Mouse (Mus musculus) heart, embryonic 13.5 days (tissue): ENCODE results near the gene Oat. TPM values are rescaled to one million over a fixed set of nuclear protein-coding genes. Genes with fewer than 3 reads are reported as not detected.

Experiments
- ATAC-seq: fragments of 200-750 bp; cut with Nextera tagmentation; 2 replicates; pipeline ENCODE4 v1.8.0; 2017; ENCODE audit warnings: moderate TSS enrichment; ENCODE audit not compliant: insufficient number of reproducible peaks, low FRiP score, low TSS enrichment; ENCODE audit errors: extremely low read depth
- H3K27ac ChIP-seq: fragments of 300-500 bp; sonication (generic); replicated peaks from 2 replicates; pipeline ENCODE4 v1.5.1; 2015; ENCODE audit warnings: moderate library complexity, mild to moderate bottlenecking, inconsistent platforms
- H3K27me3 ChIP-seq: fragments of 300-500 bp; sonication (generic); replicated peaks from 2 replicates; pipeline ENCODE4 v1.6.1; 2015; ENCODE audit warnings: mild to moderate bottlenecking, inconsistent platforms
- H3K36me3 ChIP-seq: fragments of 300-500 bp; sonication (generic); 2 replicates; pipeline ENCODE4 v1.6.1; 2015; ENCODE audit warnings: mild to moderate bottlenecking, inconsistent platforms
- H3K4me1 ChIP-seq: fragments of 300-500 bp; sonication (generic); 2 replicates; pipeline ENCODE4 v1.6.1; 2015; ENCODE audit warnings: inconsistent platforms
- H3K4me2 ChIP-seq: fragments of 300-500 bp; sonication (generic); 2 replicates; pipeline ENCODE4 v1.6.1; 2015; ENCODE audit warnings: inconsistent platforms, mild to moderate bottlenecking, moderate library complexity
- H3K4me3 ChIP-seq: fragments of 300-500 bp; sonication (generic); 2 replicates; pipeline ENCODE4 v1.5.1; 2015; ENCODE audit warnings: moderate library complexity, mild to moderate bottlenecking, inconsistent platforms
- H3K9ac ChIP-seq: fragments of 300-500 bp; sonication (generic); 2 replicates; pipeline ENCODE4 v1.6.1; 2015; ENCODE audit warnings: inconsistent platforms, mild to moderate bottlenecking, moderate library complexity
- H3K9me3 ChIP-seq: fragments of 300-500 bp; sonication (generic); 2 replicates; pipeline ENCODE4 v1.6.1; 2016; ENCODE audit warnings: inconsistent platforms
- WGBS: fragments of 180-500 bp; shearing (Covaris S2); methylation state at CpG from one replicate; pipeline ENCODE4 v1.1.7; 2015; ENCODE audit warnings: mixed read lengths; 5-methylcytosine and 5-hydroxymethylcytosine counted together
- polyA plus RNA-seq: library from polyadenylated mRNA; unstranded; fragments of >200 nt; fragmentation: Nextera tagmentation; extraction: Ambion mirVana; gene quantifications from 2 replicates; pipeline ENCODE4 v1.2.1, GENCODE M21; 2015

Gene Oat
- polyA plus RNA-seq, 1 experiment from 2014 or later = 169 TPM

GRCm38 (mm10) chr7:132568817-132569216 lies 7.4 kb downstream of the Oat start:
- Histone ChIP-seq H3K9ac (no peak overlapping the region), H3K36me3 (peaks cover 54% of the 10 kb centered on the region), H3K27me3 (no peaks in the 10 kb centered on the region), H3K4me2 (no peak overlapping the region), H3K27ac (no peak overlapping the region), H3K9me3 (no peaks in the 10 kb centered on the region), H3K4me1 (peaks cover 46% of the 10 kb centered on the region), H3K4me3 (no peak overlapping the region)
- ATAC-seq = no peak
- WGBS = 93% methylated on average over 6 of the region's 6 CpGs

GRCm38 (mm10) chr7:132565831-132566230 lies 10.4 kb downstream of the Oat start:
- no peaks in the 10 kb centered on the region for H3K9me3 ChIP-seq

DNA sequence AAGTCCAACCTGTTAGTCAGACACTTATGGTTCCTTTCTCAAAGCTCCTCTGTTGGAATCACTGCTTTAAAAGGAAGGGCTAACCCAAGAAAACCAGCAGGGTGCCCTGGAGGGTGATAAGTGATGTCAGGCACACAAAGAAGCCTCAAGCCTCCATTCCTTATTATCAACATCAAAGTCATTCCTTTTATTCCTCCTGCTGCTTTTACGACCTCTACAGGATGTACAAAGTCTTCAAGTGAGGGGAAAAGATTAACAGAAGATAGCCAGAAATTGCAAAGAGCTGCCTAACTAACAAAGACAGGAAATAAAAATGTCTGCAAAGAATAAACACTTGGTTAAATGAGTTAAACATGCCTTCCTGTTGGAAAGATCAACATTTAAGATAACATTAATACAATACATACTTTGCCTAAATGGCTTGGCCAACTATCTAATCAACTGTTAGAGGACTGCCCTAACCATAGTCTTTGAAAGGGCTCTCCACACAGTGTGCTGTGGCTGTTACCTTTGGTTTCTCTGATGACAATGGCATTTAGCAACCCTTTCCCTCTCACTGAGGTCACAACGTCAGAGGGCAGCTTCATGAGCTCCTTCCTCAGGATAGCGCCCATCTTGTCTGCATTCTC lies 16.9 kb downstream of the Oat start:
- no peak overlapping the region for H3K9ac ChIP-seq
- H3K27ac ChIP-seq = no peak overlapping the region
- no peaks in the 10 kb centered on the region for H3K9me3 ChIP-seq
- no peak overlapping the region for H3K4me3 ChIP-seq
- no peak overlapping the region for H3K4me2 ChIP-seq
- no peaks in the 10 kb centered on the region for H3K27me3 ChIP-seq
- H3K36me3 ChIP-seq = peaks cover 81% of the 10 kb centered on the region
- 40% methylated on average over 3 of the region's 3 CpGs for WGBS
- H3K4me1 ChIP-seq = 0 out of 2 replicates have a peak, but pooled peaks cover 2% of the 10 kb centered on the region
- no peak for ATAC-seq

More at GRCm38 (mm10) chr7:132565831-132566230, 10.4 kb downstream of the Oat start:
- Histone ChIP-seq H3K36me3 (peaks cover 84% of the 10 kb centered on the region), H3K4me2 (no peak overlapping the region), H3K27me3 (no peaks in the 10 kb centered on the region), H3K4me3 (no peak overlapping the region), H3K9ac (no peak overlapping the region), H3K27ac (no peak overlapping the region), H3K4me1 (peaks cover 19% of the 10 kb centered on the region)
- WGBS = 20% methylated on average over 1 of the region's 1 CpGs
- no peak for ATAC-seq

- H3K4me2 ChIP-seq = no peak overlapping the region
- no peak overlapping the region for H3K9ac ChIP-seq
- H3K27ac ChIP-seq = no peak overlapping the region
- ATAC-seq = no peak
- H3K36me3 ChIP-seq = peaks cover 70% of the 10 kb centered on the region
- 0 out of 2 replicates have a peak, but pooled peaks cover 3% of the 10 kb centered on the region for H3K27me3 ChIP-seq
- 0 out of 2 replicates have a peak, but pooled peaks cover 2% of the 10 kb centered on the region for H3K4me1 ChIP-seq
- WGBS = 72% methylated on average over 7 of the region's 7 CpGs
- no peak overlapping the region for H3K4me3 ChIP-seq
- H3K9me3 ChIP-seq = no peaks in the 10 kb centered on the region
Measured at GRCm38 (mm10) chr7:132558141-132558736, 18.0 kb downstream of the Oat start.

DNA sequence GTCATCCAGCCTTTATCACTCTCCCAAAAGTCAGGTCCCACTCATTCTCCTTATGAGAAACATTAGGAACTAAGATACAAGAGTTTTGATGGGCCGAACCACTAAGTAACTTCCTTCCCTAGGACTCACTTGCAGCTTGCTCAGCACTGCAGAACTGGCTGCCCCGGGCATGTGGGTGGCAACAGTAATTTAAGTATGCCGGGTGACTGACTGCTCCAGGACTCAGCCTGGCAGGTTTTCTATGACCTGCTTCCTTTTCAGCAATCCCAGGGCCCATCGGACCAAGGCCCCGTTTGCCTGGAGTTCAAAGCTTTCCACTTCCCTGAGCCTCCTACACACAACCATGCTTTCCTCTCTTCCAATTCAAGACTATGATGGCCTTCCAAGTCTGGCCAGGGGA lies 19.6 kb downstream of the Oat start:
- no peak overlapping the region for H3K4me3 ChIP-seq
- no peak for ATAC-seq
- no peak overlapping the region for H3K4me2 ChIP-seq
- H3K4me1 ChIP-seq = 0 out of 2 replicates have a peak, but pooled peaks cover 2% of the 10 kb centered on the region
- H3K36me3 ChIP-seq = peaks cover 54% of the 10 kb centered on the region
- 0 out of 2 replicates have a peak, but pooled peaks cover 3% of the 10 kb centered on the region for H3K27me3 ChIP-seq
- H3K9me3 ChIP-seq = no peaks in the 10 kb centered on the region
- WGBS = 79% methylated on average over 5 of the region's 5 CpGs
- no peak overlapping the region for H3K27ac ChIP-seq
- H3K9ac ChIP-seq = no peak overlapping the region

- no peak overlapping the region for H3K4me2 ChIP-seq
- no peaks in the 10 kb centered on the region for H3K9me3 ChIP-seq
- no peak overlapping the region for H3K9ac ChIP-seq
- no peak for ATAC-seq
- 0 out of 2 replicates have a peak, but pooled peaks cover 3% of the 10 kb centered on the region for H3K27me3 ChIP-seq
- H3K27ac ChIP-seq = no peak overlapping the region
- peaks cover 47% of the 10 kb centered on the region for H3K36me3 ChIP-seq
- H3K4me1 ChIP-seq = peaks cover 5% of the 10 kb centered on the region
- 30% methylated on average over 4 of the region's 4 CpGs for WGBS
- H3K4me3 ChIP-seq = no peak overlapping the region
Measured at GRCm38 (mm10) chr7:132555911-132556310, 20.3 kb downstream of the Oat start.

GRCm38 (mm10) chr7:132554091-132554490 lies 22.1 kb downstream of the Oat start:
- no peak for ATAC-seq
- Histone ChIP-seq H3K9me3 (no peaks in the 10 kb centered on the region), H3K4me3 (no peak overlapping the region), H3K27me3 (0 out of 2 replicates have a peak, but pooled peaks cover 9% of the 10 kb centered on the region), H3K4me2 (no peak overlapping the region), H3K36me3 (peaks cover 29% of the 10 kb centered on the region), H3K9ac (no peak overlapping the region), H3K27ac (no peak overlapping the region), H3K4me1 (peaks cover 2% of the 10 kb centered on the region)
- WGBS = 56% methylated on average over 2 of the region's 2 CpGs

DNA sequence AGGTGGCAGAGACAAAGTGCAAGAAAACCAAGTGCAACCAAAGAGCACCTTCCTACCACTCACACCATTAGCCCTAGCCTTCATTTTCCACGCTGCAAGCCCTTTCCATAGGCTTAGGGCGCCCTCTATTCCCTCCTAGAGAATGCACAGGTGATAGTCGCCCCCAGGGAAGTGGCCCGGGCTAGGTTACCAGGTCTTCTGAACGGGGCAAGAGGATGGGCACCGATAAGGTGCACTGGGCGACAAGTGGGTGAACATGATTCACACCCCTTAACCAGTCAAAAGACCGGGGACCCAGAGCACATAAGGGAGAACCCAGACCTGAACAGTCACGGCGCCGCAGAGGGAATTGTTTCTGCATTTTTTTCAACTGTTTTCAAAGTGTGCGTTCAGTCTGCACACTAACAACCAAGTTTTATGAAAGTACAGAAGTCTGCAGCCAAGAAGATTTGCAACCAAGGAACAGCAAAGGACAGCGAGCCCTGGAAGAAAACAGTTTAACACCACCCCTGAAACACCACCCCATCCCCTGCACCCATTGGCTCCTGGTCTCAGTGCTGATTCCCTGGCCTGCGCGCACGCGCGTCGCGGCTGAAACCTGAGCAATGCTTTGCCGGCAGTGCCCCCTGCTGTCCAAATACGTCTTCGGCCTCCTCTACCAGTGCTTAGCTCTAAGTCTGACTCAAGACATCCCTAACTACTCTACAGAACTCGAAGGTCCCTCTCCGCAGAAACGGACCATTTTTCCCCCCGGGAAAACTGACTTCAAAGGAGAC lies 24.7 kb downstream of the Oat start:
- Histone ChIP-seq H3K27ac (0 out of 2 replicates have a peak overlapping the region, but pooled peaks have one; percentile 1), H3K4me3 (peak overlapping the region; percentile 58), H3K9ac (peak overlapping the region; percentile 81), H3K4me2 (peak overlapping the region; percentile 80), H3K4me1 (peaks cover 2% of the 10 kb centered on the region), H3K27me3 (peaks cover 10% of the 10 kb centered on the region; the same call in 1 of the 2 replicates), H3K9me3 (no peaks in the 10 kb centered on the region), H3K36me3 (peaks cover 5% of the 10 kb centered on the region; the same call in 1 of the 2 replicates)
- WGBS = 1% methylated on average over 27 of the region's 27 CpGs
- ATAC-seq = peak; percentile 85

DNA sequence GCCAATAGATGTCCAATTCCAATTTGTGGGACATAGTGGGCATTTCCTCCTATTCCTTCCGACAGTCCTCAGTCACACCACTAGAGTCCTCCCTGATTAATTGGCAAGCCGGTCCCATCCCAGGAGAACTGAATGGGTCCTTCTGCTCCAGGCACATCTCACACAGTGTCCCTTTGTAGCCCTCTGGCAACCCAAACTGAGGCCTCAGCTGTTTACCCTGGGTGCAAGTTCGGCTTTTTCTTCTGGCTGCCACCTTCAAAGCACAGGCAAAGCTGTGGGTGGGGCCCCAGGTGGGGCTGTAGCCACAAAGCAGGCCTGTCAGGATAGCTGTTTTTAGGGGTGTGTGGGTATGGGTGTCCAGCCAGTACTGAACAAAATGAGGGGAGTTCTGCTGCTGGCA lies 29.1 kb downstream of the Oat start:
- Histone ChIP-seq H3K27ac (no peak overlapping the region), H3K9me3 (no peaks in the 10 kb centered on the region), H3K4me2 (no peak overlapping the region), H3K36me3 (no peaks in the 10 kb centered on the region), H3K4me3 (no peak overlapping the region), H3K4me1 (peaks cover 2% of the 10 kb centered on the region), H3K9ac (no peak overlapping the region), H3K27me3 (peaks cover 17% of the 10 kb centered on the region)
- 65% methylated on average over 3 of the region's 3 CpGs for WGBS
- no peak for ATAC-seq

DNA sequence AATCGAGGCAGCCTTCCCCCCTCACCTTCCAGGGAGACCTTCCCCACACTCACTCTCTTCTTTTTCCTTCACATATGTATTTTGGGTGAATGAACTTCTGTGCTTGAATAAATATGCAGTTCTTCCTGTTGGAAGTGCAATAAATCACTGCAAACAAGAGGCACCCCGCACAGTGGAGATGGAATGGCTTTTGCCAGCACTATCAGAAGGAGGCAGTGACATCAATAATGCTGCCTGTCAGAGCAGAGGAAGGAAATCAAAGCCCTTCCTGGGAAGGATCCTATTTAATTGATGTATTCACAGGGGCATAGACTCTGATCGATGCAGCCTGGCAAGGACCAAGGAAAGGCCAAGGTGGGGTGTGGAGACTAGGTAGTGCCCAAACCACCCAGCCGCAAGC lies 33.8 kb downstream of the Oat start:
- Histone ChIP-seq H3K27ac (no peak overlapping the region), H3K4me2 (no peak overlapping the region), H3K9ac (no peak overlapping the region), H3K4me1 (no peaks in the 10 kb centered on the region), H3K9me3 (no peaks in the 10 kb centered on the region), H3K27me3 (peaks cover 14% of the 10 kb centered on the region), H3K4me3 (no peak overlapping the region), H3K36me3 (no peaks in the 10 kb centered on the region)
- ATAC-seq = no peak
- WGBS = 66% methylated on average over 4 of the region's 4 CpGs

DNA sequence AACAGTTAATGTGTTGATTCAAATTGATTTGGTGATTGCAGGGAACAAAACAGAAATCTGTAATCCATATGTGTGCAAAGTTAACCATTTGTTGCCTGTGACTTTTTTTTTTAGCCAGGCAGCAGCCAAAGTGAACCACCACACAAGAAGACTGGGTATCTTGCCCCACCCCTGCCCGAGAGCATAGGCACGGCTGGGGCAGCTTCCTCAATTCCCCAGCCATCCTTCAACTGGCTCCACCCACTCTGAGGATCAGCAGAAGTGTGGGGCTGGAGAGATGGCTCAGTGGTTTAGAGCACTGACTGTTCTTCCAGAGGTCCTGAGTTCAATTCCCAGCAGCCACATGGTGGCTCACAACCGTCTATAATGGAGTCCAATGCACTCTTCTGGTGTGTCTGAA lies 34.6 kb downstream of the Oat start:
- Histone ChIP-seq H3K9ac (no peak overlapping the region), H3K27ac (no peak overlapping the region), H3K4me1 (no peaks in the 10 kb centered on the region), H3K9me3 (no peaks in the 10 kb centered on the region), H3K4me2 (no peak overlapping the region), H3K4me3 (no peak overlapping the region), H3K36me3 (no peaks in the 10 kb centered on the region), H3K27me3 (peaks cover 14% of the 10 kb centered on the region)
- no peak for ATAC-seq
- WGBS = 53% methylated on average over 3 of the region's 3 CpGs
